Mouse (Mus musculus): ENCODE measurements around the gene Tmem45a2. TPM values are rescaled to one million over a fixed set of nuclear protein-coding genes. Genes with fewer than 3 reads are reported as not detected.
A peak's percentile ranks its signal among the peaks of the same experiment; 100 is the strongest.

The Tmem45a2 gene
- total and polyA plus RNA-seq, 3 experiments: not detected

- Histone ChIP-seq H3K27ac (ENCODE audit: insufficient read depth, low read depth) (no peak overlapping the region), H3K4me2 (ENCODE audit: insufficient read depth, low read depth, poor library complexity, severe bottlenecking) (no peak overlapping the region), H3K4me1 (ENCODE audit: control insufficient read depth in 1 of 2, insufficient read depth in 2 of 2) (0 out of 4 replicates have a peak, but pooled peaks cover 0 to 3% of the 10 kb centered on the region in 2 experiments), H3K36me3 (replicated peaks in 1 of 2; ENCODE audit: control insufficient read depth in 1 of 2, insufficient read depth in 1 of 2, low read length in 1 of 2) (no peaks in the 10 kb centered on the region), H3K79me2 (replicated peaks; ENCODE audit: control insufficient read depth, extremely low read depth, insufficient read depth, poor library complexity, severe bottlenecking) (no peaks in the 10 kb centered on the region), H3K9me3 (replicated peaks; ENCODE audit: low read length) (no peaks in the 10 kb centered on the region), H3K27me3 (replicated peaks) (no peaks in the 10 kb centered on the region), H3K4me3 (replicated peaks in 1 of 3; ENCODE audit: low read depth in 2 of 3, low read length in 2 of 3, poor library complexity in 1 of 3) (no peak overlapping the region), H3K9ac (ENCODE audit: insufficient read depth, low read depth) (no peak overlapping the region)
- DNase-seq (ENCODE audit: extremely low read depth): no peak
- in situ Hi-C loops (cut with MboI; ENCODE audit: low pct_ligation_motif_present, low pct_unique_long_range_greater_than_20kb, low sequenced_read_pairs): loop anchor here (10.0 to 25.0 kb wide), 2 partner anchors 286 to 504 kb away; partner anchors contain the start of gene Cmss1
- TF ChIP-seq NRF1 (IDR thresholded peaks at IDR 0.05; ENCODE audit: low read depth, low read length) (no peak), HCFC1 (IDR thresholded peaks at IDR 0.05; ENCODE audit: low read depth, low read length) (no peak), NELFE (IDR thresholded peaks at IDR 0.05; ENCODE audit: low read depth, low read length) (no peak), TBP (conservative IDR thresholded peaks at IDR 0.05; ENCODE audit: low read depth, low read length) (no peak), PAX5 (IDR thresholded peaks at IDR 0.05; ENCODE audit: low read length) (no peak), RCOR1 (conservative IDR thresholded peaks at IDR 0.05; ENCODE audit: low read depth, low read length) (no peak), MAX (IDR thresholded peaks at IDR 0.05; ENCODE audit: low read length) (no peak), ZNF384 (IDR thresholded peaks at IDR 0.05; ENCODE audit: low read depth, low read length) (no peak), GABPA (IDR thresholded peaks at IDR 0.05; ENCODE audit: insufficient replicate concordance, low read depth, low read length) (no peak), MAFK (IDR thresholded peaks at IDR 0.05; ENCODE audit: insufficient replicate concordance, low read length) (no peak), SIN3A (IDR thresholded peaks at IDR 0.05; ENCODE audit: low read length) (no peak), USF1 (IDR thresholded peaks at IDR 0.05; ENCODE audit: low read depth, low read length) (no peak)
- dilution Hi-C loops (cut with MboI; ENCODE audit: extremely low pct_ligation_motif_present, extremely low pct_unique_long_range_greater_than_20kb, low sequenced_read_pairs): no loop called here
Measured at GRCm38 (mm10) chr16:57101174-57101573, 30.0 kb upstream of the Tmem45a2 start.

- H3K9ac ChIP-seq (ENCODE audit: insufficient read depth, low read depth): 0 out of 2 replicates have a peak overlapping the region, but pooled peaks have one; percentile 49
- in situ Hi-C loops (cut with MboI; ENCODE audit: low pct_ligation_motif_present, low pct_unique_long_range_greater_than_20kb, low sequenced_read_pairs): loop anchor here (10.0 to 25.0 kb wide), 3 partner anchors 288 to 505 kb away; partner anchors contain the start of gene Cmss1
- TF ChIP-seq ZKSCAN1 (IDR thresholded peaks at IDR 0.05; ENCODE audit: borderline replicate concordance, low read depth, low read length): no peak
- TF ChIP-seq NELFE (IDR thresholded peaks at IDR 0.05; ENCODE audit: low read depth, low read length): no peak
- TF ChIP-seq ETS1 (conservative IDR thresholded peaks at IDR 0.05; ENCODE audit: low read depth, low read length): no peak
- TF ChIP-seq USF2 (conservative IDR thresholded peaks at IDR 0.05; ENCODE audit: low read depth, low read length): no peak
- TF ChIP-seq MAFK (IDR thresholded peaks at IDR 0.05; ENCODE audit: insufficient replicate concordance, low read length): 0 out of 2 replicates have a peak, but pooled peaks have one; percentile 27
- TF ChIP-seq PAX5 (IDR thresholded peaks at IDR 0.05; ENCODE audit: low read length): no peak
- TF ChIP-seq ZC3H11A (IDR thresholded peaks at IDR 0.05; ENCODE audit: low read depth, low read length): no peak
- TF ChIP-seq E2F4 (IDR thresholded peaks at IDR 0.05; ENCODE audit: insufficient replicate concordance, low read depth, low read length): no peak
- no peak for TF ChIP-seq CHD2 (IDR thresholded peaks at IDR 0.05; ENCODE audit: low read length)
- TF ChIP-seq JUND (conservative IDR thresholded peaks at IDR 0.05; ENCODE audit: low read depth, low read length): no peak
- TF ChIP-seq SIN3A (IDR thresholded peaks at IDR 0.05; ENCODE audit: low read length): no peak
- no peak for TF ChIP-seq ZMIZ1 (IDR thresholded peaks at IDR 0.05; ENCODE audit: low read depth, low read length)
- TF ChIP-seq NRF1 (IDR thresholded peaks at IDR 0.05; ENCODE audit: low read depth, low read length): no peak
- TF ChIP-seq IRF4 (IDR thresholded peaks at IDR 0.05; ENCODE audit: low read depth, low read length): no peak
- no peak for TF ChIP-seq CTCF (conservative IDR thresholded peaks at IDR 0.05 in 1 of 2, IDR thresholded peaks at IDR 0.05 in 1 of 2; ENCODE audit: low read depth in 2 of 2, low read length in 2 of 2)
- TF ChIP-seq ZNF384 (IDR thresholded peaks at IDR 0.05; ENCODE audit: low read depth, low read length): peak; percentile 71
- TF ChIP-seq MEF2A (IDR thresholded peaks at IDR 0.05; ENCODE audit: borderline replicate concordance, low read depth, low read length): no peak
- TF ChIP-seq UBTF (IDR thresholded peaks at IDR 0.05; ENCODE audit: low read depth, low read length): no peak
- TF ChIP-seq USF1 (IDR thresholded peaks at IDR 0.05; ENCODE audit: low read depth, low read length): no peak
- TF ChIP-seq HCFC1 (IDR thresholded peaks at IDR 0.05; ENCODE audit: low read depth, low read length): no peak
- TF ChIP-seq ELF1 (IDR thresholded peaks at IDR 0.05; ENCODE audit: low read depth, low read length): peak; percentile 24; the same call in 1 of the 2 replicates
- TF ChIP-seq MAX (IDR thresholded peaks at IDR 0.05; ENCODE audit: low read length): peak; percentile 17; the same call in 1 of the 2 replicates
- TF ChIP-seq EP300 (IDR thresholded peaks at IDR 0.05; ENCODE audit: low read length): no peak
- no peak for TF ChIP-seq MAZ (IDR thresholded peaks at IDR 0.05; ENCODE audit: low read depth, low read length)
- no peak for TF ChIP-seq CHD1 (IDR thresholded peaks at IDR 0.05; ENCODE audit: low read depth, low read length)
- TF ChIP-seq POLR2A (IDR thresholded peaks at IDR 0.05; ENCODE audit: low read depth, low read length): no peak
- TF ChIP-seq GABPA (IDR thresholded peaks at IDR 0.05; ENCODE audit: insufficient replicate concordance, low read depth, low read length): no peak
Measured at GRCm38 (mm10) chr16:57099572-57100237, 28.5 kb upstream of the Tmem45a2 start.

More at GRCm38 (mm10) chr16:57099572-57100237, 28.5 kb upstream of the Tmem45a2 start:
- no peaks in the 10 kb centered on the region for H3K27me3 ChIP-seq (replicated peaks)
- H3K9me3 ChIP-seq (replicated peaks; ENCODE audit: low read length): no peaks in the 10 kb centered on the region
- H3K36me3 ChIP-seq (replicated peaks in 1 of 2; ENCODE audit: control insufficient read depth in 1 of 2, insufficient read depth in 1 of 2, low read length in 1 of 2): no peaks in the 10 kb centered on the region
- H3K27ac ChIP-seq (ENCODE audit: insufficient read depth, low read depth): no peak overlapping the region
- H3K4me1 ChIP-seq (ENCODE audit: control insufficient read depth in 1 of 2, insufficient read depth in 2 of 2): 0 out of 4 replicates have a peak, but pooled peaks cover 0 to 3% of the 10 kb centered on the region in 2 experiments
- H3K4me2 ChIP-seq (ENCODE audit: insufficient read depth, low read depth, poor library complexity, severe bottlenecking): peak overlapping the region; percentile 78
- dilution Hi-C loops (cut with MboI; ENCODE audit: extremely low pct_ligation_motif_present, extremely low pct_unique_long_range_greater_than_20kb, low sequenced_read_pairs): no loop called here
- no peak for DNase-seq (ENCODE audit: extremely low read depth)
- H3K79me2 ChIP-seq (replicated peaks; ENCODE audit: control insufficient read depth, extremely low read depth, insufficient read depth, poor library complexity, severe bottlenecking): no peaks in the 10 kb centered on the region
- peak overlapping the region in 2 of 3 experiments; percentile 30 to 47 for H3K4me3 ChIP-seq (replicated peaks in 1 of 3; ENCODE audit: low read depth in 2 of 3, low read length in 2 of 3, poor library complexity in 1 of 3)
